Mouse (Mus musculus) T-helper 2 cell (primary cell): ENCODE measurements around the gene Rfxap.

ENCODE experiments used
- in situ Hi-C: fragments of 300-600 bp; cut with MboI, MseI; formaldehyde crosslinking; loops from one replicate; pipeline ENCODE4 v1.15.1; 2025; ENCODE audit warnings: high pct_unique_total_duplicates

Rfxap gene

GRCm38 (mm10) chr3:54807666-54808217 lies at the start of gene Rfxap:
Rfxap (minus strand) TSS chr3:54807791.
- in situ Hi-C loops: loop anchor here (25.0 kb wide), 2 partner anchors 830 to 945 kb away; partner anchors contain the start of gene Ufm1

- in situ Hi-C loops: loop anchor here (5.0 kb wide), 1 partner anchor 47 kb away; no protein-coding TSS in a partner anchor
These were observed 27.8 kb upstream of the Rfxap start for GRCm38 (mm10) chr3:54835421-54835820.

GRCm38 (mm10) chr3:54832491-54832890 lies 24.9 kb upstream of the Rfxap start:
- in situ Hi-C loops: no loop called here

GRCm38 (mm10) chr3:54822526-54822925 lies 14.9 kb upstream of the Rfxap start:
- in situ Hi-C loops: loop anchor here (25.0 kb wide), 2 partner anchors 815 to 960 kb away; partner anchors contain the start of gene Ufm1

GRCm38 (mm10) chr3:54815292-54815691 lies 7.7 kb upstream of the Rfxap start:
- in situ Hi-C loops: loop anchor here (25.0 kb wide), 2 partner anchors 822 to 953 kb away; partner anchors contain the start of gene Ufm1

- in situ Hi-C loops: loop anchor here (25.0 kb wide), 2 partner anchors 823 to 952 kb away; partner anchors contain the start of gene Ufm1
These were observed 7.0 kb upstream of the Rfxap start for GRCm38 (mm10) chr3:54814622-54815021.

- in situ Hi-C loops: loop anchor here (25.0 kb wide), 2 partner anchors 824 to 951 kb away; partner anchors contain the start of gene Ufm1
These were observed 5.9 kb upstream of the Rfxap start for GRCm38 (mm10) chr3:54813418-54813988.

- in situ Hi-C loops: loop anchor here (25.0 kb wide), 2 partner anchors 826 to 949 kb away; partner anchors contain the start of gene Ufm1
These were observed 4.0 kb upstream of the Rfxap start for GRCm38 (mm10) chr3:54811616-54812015.

- in situ Hi-C loops: loop anchor here (25.0 kb wide), 2 partner anchors 828 to 947 kb away; partner anchors contain the start of gene Ufm1
These were observed 1.5 kb upstream of the Rfxap start for GRCm38 (mm10) chr3:54809111-54809510.

GRCm38 (mm10) chr3:54807061-54807661 lies 430 bp downstream of the Rfxap start:
- in situ Hi-C loops: loop anchor here (25.0 kb wide), 2 partner anchors 830 to 945 kb away; partner anchors contain the start of gene Ufm1

GRCm38 (mm10) chr3:54803713-54804112 lies 3.9 kb downstream of the Rfxap start:
- in situ Hi-C loops: loop anchor here (5.0 to 25.0 kb wide), 3 partner anchors 66 to 941 kb away; partner anchors contain the start of genes Alg5, Exosc8 and Ufm1

GRCm38 (mm10) chr3:54797211-54797610 lies 10.4 kb downstream of the Rfxap start:
- in situ Hi-C loops: no loop called here

GRCm38 (mm10) chr3:54795806-54796205 lies 11.8 kb downstream of the Rfxap start:
- in situ Hi-C loops: no loop called here

- in situ Hi-C loops: no loop called here
These were observed 12.2 kb downstream of the Rfxap start for GRCm38 (mm10) chr3:54795379-54795778.

- in situ Hi-C loops: no loop called here
These were observed 13.8 kb downstream of the Rfxap start for GRCm38 (mm10) chr3:54793762-54794161.

- in situ Hi-C loops: no loop called here
These were observed 15.5 kb downstream of the Rfxap start for GRCm38 (mm10) chr3:54791822-54792677.

- in situ Hi-C loops: no loop called here
These were observed 17.0 kb downstream of the Rfxap start for GRCm38 (mm10) chr3:54790601-54791000.

GRCm38 (mm10) chr3:54775989-54776631 lies 31.5 kb downstream of the Rfxap start:
- in situ Hi-C loops: no loop called here

GRCm38 (mm10) chr3:54773613-54774012 lies 34.0 kb downstream of the Rfxap start:
- in situ Hi-C loops: no loop called here

- in situ Hi-C loops: loop anchor here (10.0 kb wide), 1 partner anchor 1455 kb away; no protein-coding TSS in a partner anchor
These were observed 38.0 kb downstream of the Rfxap start for GRCm38 (mm10) chr3:54769349-54770275.
